Mouse (Mus musculus) stomach, embryonic 15.5 days (tissue): ENCODE measurements around the gene Grcc10. TPM values are rescaled to one million over a fixed set of nuclear protein-coding genes. Genes with fewer than 3 reads are reported as not detected.

Source experiments
- ATAC-seq: fragments of 200-750 bp; cut with Nextera tagmentation; 2 replicates; pipeline ENCODE4 v1.8.0; 2017; ENCODE audit warnings: low read depth, moderate number of reproducible peaks, moderate TSS enrichment; ENCODE audit not compliant: insufficient read depth, low FRiP score
- H3K27ac ChIP-seq: fragments of 300-500 bp; sonication (generic); 2 replicates; pipeline ENCODE4 v1.5.1; 2015; ENCODE audit warnings: mild to moderate bottlenecking, inconsistent platforms
- H3K27me3 ChIP-seq: fragments of 300-500 bp; sonication (generic); replicated peaks from 2 replicates; pipeline ENCODE4 v1.6.1; 2015; ENCODE audit warnings: inconsistent platforms
- H3K36me3 ChIP-seq: fragments of 300-500 bp; sonication (generic); 2 replicates; pipeline ENCODE4 v1.6.1; 2015; ENCODE audit warnings: inconsistent platforms
- H3K4me1 ChIP-seq: fragments of 300-500 bp; sonication (generic); 2 replicates; pipeline ENCODE4 v1.6.1; 2015; ENCODE audit warnings: inconsistent platforms
- H3K4me2 ChIP-seq: fragments of 300-500 bp; sonication (generic); 2 replicates; pipeline ENCODE4 v1.6.1; 2015; ENCODE audit warnings: mild to moderate bottlenecking, inconsistent platforms
- H3K4me3 ChIP-seq: fragments of 300-500 bp; sonication (generic); replicated peaks from 2 replicates; pipeline ENCODE4 v1.5.1; 2015; ENCODE audit warnings: inconsistent platforms
- H3K9ac ChIP-seq: fragments of 300-500 bp; sonication (generic); 2 replicates; pipeline ENCODE4 v1.6.1; 2015; ENCODE audit warnings: inconsistent platforms
- H3K9me3 ChIP-seq: fragments of 300-500 bp; sonication (generic); 2 replicates; pipeline ENCODE4 v1.6.1; 2016; ENCODE audit warnings: inconsistent platforms
- WGBS: fragments of 180-500 bp; shearing (Covaris S2); methylation state at CpG from one replicate; pipeline ENCODE4 v1.1.7; 2015; 5-methylcytosine and 5-hydroxymethylcytosine counted together
- microRNA counts: library from miRNA; unstranded; fragments of <30 nt; microRNA quantifications from one replicate; lab custom pipeline; 2016
- microRNA-seq: library from miRNA; unstranded; fragments of <30 nt; microRNA quantifications from one replicate; pipeline ENCODE4, GENCODE M21; 2016
- polyA plus RNA-seq: library from polyadenylated mRNA; unstranded; fragments of >200 nt; fragmentation: Nextera tagmentation; extraction: Ambion mirVana; gene quantifications from 2 replicates; pipeline ENCODE4 v1.2.1, GENCODE M21; 2015

The Grcc10 gene
- polyA plus RNA-seq, 1 experiment from 2014 or later: 401 TPM

- Histone ChIP-seq H3K4me3 (no peak overlapping the region), H3K4me1 (peaks cover 11% of the 10 kb centered on the region), H3K9me3 (no peaks in the 10 kb centered on the region), H3K9ac (no peak overlapping the region), H3K27me3 (no peaks in the 10 kb centered on the region), H3K4me2 (no peak overlapping the region), H3K27ac (peak overlapping the region; percentile 69), H3K36me3 (0 out of 2 replicates have a peak, but pooled peaks cover 3% of the 10 kb centered on the region)
- WGBS: 53% methylated on average over 15 of the region's 15 CpGs
- ATAC-seq: no peak
Observed at GRCm38 (mm10) chr6:124693243-124693981, 47.8 kb downstream of the Grcc10 start.

GRCm38 (mm10) chr6:124690517-124690916 is 50.7 kb downstream of the Grcc10 start:
- Histone ChIP-seq H3K9ac (no peak overlapping the region), H3K4me1 (peaks cover 11% of the 10 kb centered on the region), H3K4me3 (no peak overlapping the region), H3K36me3 (0 out of 2 replicates have a peak, but pooled peaks cover under 1% of the 10 kb centered on the region), H3K4me2 (no peak overlapping the region), H3K27ac (no peak overlapping the region), H3K27me3 (no peaks in the 10 kb centered on the region), H3K9me3 (no peaks in the 10 kb centered on the region)
- WGBS: 90% methylated on average over 3 of the region's 3 CpGs
- no peak for ATAC-seq

MicroRNA genes within 50 kb of the gene (microRNA counts, 519-probe panel; counts per million panel counts)
- microRNA mmu-miR-141 (lab: Ali Mortazavi, UCI) (3,007 counts per million, percentile 76 among the panel's probes with 10 or more counts), microRNA mmu-miR-200c (lab: Ali Mortazavi, UCI) (3,718 counts per million, percentile 92 among the panel's probes with 10 or more counts)

Small RNA genes lying within 50 kb of the gene (microRNA-seq; reads per million reads assigned to microRNA genes)
- gene Mir141 (2,437 reads per million, percentile 83 among the genes with 10 or more reads in this experiment), gene Mir200c (18,609 reads per million, percentile 97 among the genes with 10 or more reads in this experiment)

Other genes with a start within 250 kb of the Grcc10 start
- 1.9 and 2.2 TPM in 2 replicates for gene C1rl, start 248.3 kb downstream of the Grcc10 start, polyA plus RNA-seq
- 4.5 and 6.6 TPM in 2 replicates for gene C1ra, start 229.0 kb downstream of the Grcc10 start, polyA plus RNA-seq
- 5.6 and 9.9 TPM in 2 replicates for gene C1s1, start 199.0 kb downstream of the Grcc10 start, polyA plus RNA-seq
- not detected in 2 replicates for gene C1rb, start 171.1 kb downstream of the Grcc10 start, polyA plus RNA-seq
- 0.06 and 0.13 TPM in 2 replicates for gene C1s2, start 105.3 kb downstream of the Grcc10 start, polyA plus RNA-seq
- gene Lpcat3, start 78.3 kb downstream of the Grcc10 start, polyA plus RNA-seq: 79.3 and 85.3 TPM in 2 replicates
- 191 and 202 TPM in 2 replicates for gene Emg1, start 29.2 kb downstream of the Grcc10 start, polyA plus RNA-seq
- gene Phb2, start 29.0 kb downstream of the Grcc10 start, polyA plus RNA-seq: 355 and 390 TPM in 2 replicates
- gene Ptpn6, start 2.7 kb downstream of the Grcc10 start, polyA plus RNA-seq: 19.0 and 19.8 TPM in 2 replicates
- gene Gm45234, start 14.6 kb upstream of the Grcc10 start, polyA plus RNA-seq: not detected in 2 replicates
- 13.9 and 16.2 TPM in 2 replicates for gene Atn1, start 15.2 kb upstream of the Grcc10 start, polyA plus RNA-seq
- gene Eno2, start 28.3 kb upstream of the Grcc10 start, polyA plus RNA-seq: 5.3 and 6.9 TPM in 2 replicates
- gene Lrrc23, start 38.4 kb upstream of the Grcc10 start, polyA plus RNA-seq: 0.35 and 1.3 TPM in 2 replicates
- 11.7 and 12.7 TPM in 2 replicates for gene Spsb2, start 67.3 kb upstream of the Grcc10 start, polyA plus RNA-seq
- gene Tpi1, start 72.9 kb upstream of the Grcc10 start, polyA plus RNA-seq: 890 and 914 TPM in 2 replicates
- 116 and 125 TPM in 2 replicates for gene Usp5, start 88.1 kb upstream of the Grcc10 start, polyA plus RNA-seq
- gene Cdca3, start 88.2 kb upstream of the Grcc10 start, polyA plus RNA-seq: 141 and 159 TPM in 2 replicates
- 0.97 and 1.1 TPM in 2 replicates for gene Gnb3, start 98.9 kb upstream of the Grcc10 start, polyA plus RNA-seq
- gene P3h3, start 116.4 kb upstream of the Grcc10 start, polyA plus RNA-seq: 28.4 TPM in 2 replicates
- 1.2 and 1.3 TPM in 2 replicates for gene Gpr162, start 122.6 kb upstream of the Grcc10 start, polyA plus RNA-seq
- 0.41 and 0.64 TPM in 2 replicates for gene Cd4, start 146.8 kb upstream of the Grcc10 start, polyA plus RNA-seq
- 1.5 and 2.4 TPM in 2 replicates for gene Lag3, start 170.3 kb upstream of the Grcc10 start, polyA plus RNA-seq
- gene Ptms, start 178.7 kb upstream of the Grcc10 start, polyA plus RNA-seq: 322 and 340 TPM in 2 replicates
- gene Mlf2, start 190.0 kb upstream of the Grcc10 start, polyA plus RNA-seq: 351 and 362 TPM in 2 replicates
- 128 and 153 TPM in 2 replicates for gene Cops7a, start 224.2 kb upstream of the Grcc10 start, polyA plus RNA-seq